Mouse (Mus musculus) neural tube, embryonic 14.5 days (tissue): ENCODE results near the gene Eci3. TPM values are rescaled to one million over a fixed set of nuclear protein-coding genes. Genes with fewer than 3 reads are reported as not detected.
A peak's percentile ranks its signal among the peaks of the same experiment; 100 is the strongest.
"Not testable (repeated sequence)": the region's sequence is repeated elsewhere in the genome, so short reads cannot be mapped to it uniquely, and the experiment has no call there.

Source experiments
- ATAC-seq: fragments of 200-750 bp; cut with Nextera tagmentation; 2 replicates; pipeline ENCODE4 v1.8.0; 2017; ENCODE audit warnings: low read depth, mild to moderate bottlenecking, moderate TSS enrichment, moderate library complexity
- H3K27ac ChIP-seq: fragments of 300-500 bp; sonication (generic); 2 replicates; pipeline ENCODE4 v1.5.1; 2014; ENCODE audit warnings: low read depth, mild to moderate bottlenecking, control low read depth, low read length, moderate library complexity, mixed read lengths
- H3K27me3 ChIP-seq: fragments of 300-500 bp; sonication (generic); 2 replicates; pipeline ENCODE4 v1.6.1; 2014; ENCODE audit warnings: low read length; ENCODE audit not compliant: control insufficient read depth, insufficient read depth
- H3K36me3 ChIP-seq: fragments of 300-500 bp; sonication (generic); 2 replicates; pipeline ENCODE4 v1.6.1; 2014; ENCODE audit warnings: low read length, mixed read lengths; ENCODE audit not compliant: control insufficient read depth, insufficient read depth
- H3K4me1 ChIP-seq: fragments of 300-500 bp; sonication (generic); 2 replicates; pipeline ENCODE4 v1.6.1; 2014; ENCODE audit warnings: low read length; ENCODE audit not compliant: control insufficient read depth, insufficient read depth
- H3K4me2 ChIP-seq: fragments of 300-500 bp; sonication (generic); 2 replicates; pipeline ENCODE4 v1.6.1; 2014; ENCODE audit warnings: mild to moderate bottlenecking, low read depth, low read length, control low read depth
- H3K4me3 ChIP-seq: fragments of 300-500 bp; sonication (generic); 2 replicates; pipeline ENCODE4 v1.5.1; 2014; ENCODE audit warnings: low read depth, low read length, control low read depth, mixed read lengths
- H3K9ac ChIP-seq: fragments of 300-500 bp; sonication (generic); replicated peaks from 2 replicates; pipeline ENCODE4 v1.6.1; 2014; ENCODE audit warnings: low read depth, mild to moderate bottlenecking, control low read depth, low read length, mixed read lengths
- H3K9me3 ChIP-seq: fragments of 300-500 bp; sonication (generic); 2 replicates; pipeline ENCODE4 v1.6.1; 2016; ENCODE audit warnings: low read length; ENCODE audit not compliant: control insufficient read depth
- WGBS: fragments of 180-500 bp; shearing (Covaris S2); extraction: QIAGEN DNeasy Blood & Tissue Kit; methylation state at CpG from one replicate; pipeline ENCODE4 v1.1.7; 2014; 5-methylcytosine and 5-hydroxymethylcytosine counted together
- polyA plus RNA-seq: library from polyadenylated mRNA; unstranded; fragments of >200 nt; fragmentation: Nextera tagmentation; extraction: Ambion mirVana; gene quantifications from 2 replicates; pipeline ENCODE4 v1.2.1, GENCODE M21; 2014

Gene Eci3
- polyA plus RNA-seq, result 0.50 and 0.82 TPM in 2 replicates

- Histone ChIP-seq H3K36me3 (no peaks in the 10 kb centered on the region), H3K4me2 (peak within 1 kb of the TSS; percentile 63), H3K9me3 (no peaks in the 10 kb centered on the region), H3K9ac (peak within 1 kb of the TSS; percentile 28; the same call in 1 of the 2 replicates), H3K4me1 (0 out of 2 replicates have a peak, but pooled peaks cover 5% of the 10 kb centered on the region), H3K27ac (no peak within 1 kb of the TSS), H3K27me3 (no peaks in the 10 kb centered on the region), H3K4me3 (peak within 1 kb of the TSS; percentile 29)
- ATAC-seq, result peak; percentile 73
- WGBS, result 4% methylated on average over 32 of the region's 32 CpGs
Measured at GRCm38 (mm10) chr13:34963511-34964397, at the start of gene Eci3. Gene Eci3 (minus strand): TSS chr13:34963810.

GRCm38 (mm10) chr13:34995925-34996324 lies 32.3 kb upstream of the Eci3 start:
- WGBS, result 84% methylated on average over 2 of the region's 2 CpGs

GRCm38 (mm10) chr13:34993983-34994811 lies 30.6 kb upstream of the Eci3 start:
- peak overlapping the region; percentile 76 for H3K9ac ChIP-seq
- peak; percentile 98 for ATAC-seq
- under 1% methylated on average over 33 of the region's 33 CpGs for WGBS

More at GRCm38 (mm10) chr13:34995925-34996324, 32.3 kb upstream of the Eci3 start:
- Histone ChIP-seq H3K4me3 (no peak overlapping the region), H3K9ac (no peak overlapping the region), H3K9me3 (no peaks in the 10 kb centered on the region), H3K27ac (no peak overlapping the region), H3K36me3 (no peaks in the 10 kb centered on the region), H3K4me2 (no peak overlapping the region), H3K4me1 (peaks cover 8% of the 10 kb centered on the region), H3K27me3 (no peaks in the 10 kb centered on the region)
- no peak for ATAC-seq

GRCm38 (mm10) chr13:34993595-34993982 lies 30.0 kb upstream of the Eci3 start:
- H3K9me3 ChIP-seq, result no peaks in the 10 kb centered on the region
- peak overlapping the region; percentile 61 for H3K4me3 ChIP-seq
- ATAC-seq, result peak; percentile 57
- H3K36me3 ChIP-seq, result 0 out of 2 replicates have a peak, but pooled peaks cover 4% of the 10 kb centered on the region
- peak overlapping the region; percentile 76 for H3K9ac ChIP-seq
- 1% methylated on average over 22 of the region's 22 CpGs for WGBS
- no peaks in the 10 kb centered on the region for H3K27me3 ChIP-seq
- peak overlapping the region; percentile 81 for H3K27ac ChIP-seq
- H3K4me1 ChIP-seq, result peaks cover 8% of the 10 kb centered on the region
- H3K4me2 ChIP-seq, result peak overlapping the region; percentile 71

More at GRCm38 (mm10) chr13:34993983-34994811, 30.6 kb upstream of the Eci3 start:
- 0 out of 2 replicates have a peak, but pooled peaks cover 3% of the 10 kb centered on the region for H3K36me3 ChIP-seq
- peak overlapping the region; percentile 71 for H3K4me2 ChIP-seq
- H3K4me3 ChIP-seq, result peak overlapping the region; percentile 61
- no peaks in the 10 kb centered on the region for H3K9me3 ChIP-seq
- H3K4me1 ChIP-seq, result peaks cover 8% of the 10 kb centered on the region
- H3K27ac ChIP-seq, result peak overlapping the region; percentile 81
- no peaks in the 10 kb centered on the region for H3K27me3 ChIP-seq

GRCm38 (mm10) chr13:34993085-34993484 lies 29.5 kb upstream of the Eci3 start:
- H3K9me3 ChIP-seq, result no peaks in the 10 kb centered on the region
- no peak for ATAC-seq
- WGBS, result 85% methylated on average over 4 of the region's 4 CpGs
- 0 out of 2 replicates have a peak, but pooled peaks cover 6% of the 10 kb centered on the region for H3K36me3 ChIP-seq
- H3K4me2 ChIP-seq, result peak overlapping the region; percentile 71
- H3K4me1 ChIP-seq, result peaks cover 8% of the 10 kb centered on the region
- no peak overlapping the region for H3K27ac ChIP-seq
- no peak overlapping the region; the same call in 1 of the 2 replicates for H3K9ac ChIP-seq
- no peaks in the 10 kb centered on the region for H3K27me3 ChIP-seq
- H3K4me3 ChIP-seq, result peak overlapping the region; percentile 61

GRCm38 (mm10) chr13:34991581-34992273 lies 28.1 kb upstream of the Eci3 start:
- no peak overlapping the region for H3K4me2 ChIP-seq
- no peak overlapping the region for H3K27ac ChIP-seq
- no peaks in the 10 kb centered on the region for H3K27me3 ChIP-seq
- 72% methylated on average over 4 of the region's 4 CpGs for WGBS
- peaks cover 18% of the 10 kb centered on the region; the same call in 1 of the 2 replicates for H3K36me3 ChIP-seq
- no peak overlapping the region for H3K4me3 ChIP-seq
- H3K4me1 ChIP-seq, result peaks cover 8% of the 10 kb centered on the region
- no peak for ATAC-seq
- H3K9ac ChIP-seq, result no peak overlapping the region
- no peaks in the 10 kb centered on the region for H3K9me3 ChIP-seq

GRCm38 (mm10) chr13:34983479-34983878 lies 19.9 kb upstream of the Eci3 start:
- H3K27me3 ChIP-seq, H3K4me1 ChIP-seq, H3K9ac ChIP-seq, H3K27ac ChIP-seq, H3K9me3 ChIP-seq, ATAC-seq, H3K4me3 ChIP-seq, H3K4me2 ChIP-seq: not testable (repeated sequence)
- H3K36me3 ChIP-seq, result peaks cover 35% of the 10 kb centered on the region
- WGBS, result 100% methylated on average over 1 of the region's 1 CpGs

- not testable (repeated sequence) for H3K4me1 ChIP-seq, ATAC-seq, H3K4me2 ChIP-seq, H3K27ac ChIP-seq, H3K9ac ChIP-seq, H3K27me3 ChIP-seq, H3K4me3 ChIP-seq, H3K9me3 ChIP-seq
- peaks cover 33% of the 10 kb centered on the region for H3K36me3 ChIP-seq
- WGBS, result 73% methylated on average over 5 of the region's 5 CpGs
Measured at GRCm38 (mm10) chr13:34978635-34979034, 15.0 kb upstream of the Eci3 start.
